Mouse (Mus musculus) heart, postnatal 0 days (tissue): ENCODE data around the gene Nfe2l3.

ENCODE experiments used
- CTCF ChIP-seq: IDR thresholded peaks from 2 replicates; pipeline ENCODE4 v1.5.1; 2016; ENCODE audit warnings: antibody characterized with exemption, control low read depth, low read depth
- EP300 ChIP-seq: IDR thresholded peaks from 2 replicates; pipeline ENCODE4 v1.6.1; 2016; ENCODE audit warnings: antibody characterized with exemption, low read depth

DNA sequence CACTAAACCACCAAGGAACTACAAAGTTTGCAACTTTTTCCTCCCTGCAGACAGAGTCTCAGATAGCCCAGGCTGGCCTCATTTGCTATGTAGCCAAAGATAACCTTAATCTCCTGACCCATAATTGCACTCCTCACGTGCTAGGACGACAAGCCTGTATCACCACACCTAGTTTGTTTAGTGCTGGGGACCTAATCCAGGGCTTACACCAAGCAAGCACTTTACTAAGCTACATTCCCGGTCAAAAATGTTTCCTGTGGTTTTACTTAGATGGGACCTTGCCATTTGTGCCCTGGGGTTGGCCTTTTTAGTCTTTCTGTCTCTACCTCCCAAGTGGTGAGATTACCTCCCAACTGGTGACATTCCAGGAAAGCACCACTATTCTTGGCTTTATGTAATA lies 22.5 kb downstream of the Nfe2l3 start:
- TF ChIP-seq CTCF (no peak), EP300 (no peak)
